In the genomic region with DNA sequence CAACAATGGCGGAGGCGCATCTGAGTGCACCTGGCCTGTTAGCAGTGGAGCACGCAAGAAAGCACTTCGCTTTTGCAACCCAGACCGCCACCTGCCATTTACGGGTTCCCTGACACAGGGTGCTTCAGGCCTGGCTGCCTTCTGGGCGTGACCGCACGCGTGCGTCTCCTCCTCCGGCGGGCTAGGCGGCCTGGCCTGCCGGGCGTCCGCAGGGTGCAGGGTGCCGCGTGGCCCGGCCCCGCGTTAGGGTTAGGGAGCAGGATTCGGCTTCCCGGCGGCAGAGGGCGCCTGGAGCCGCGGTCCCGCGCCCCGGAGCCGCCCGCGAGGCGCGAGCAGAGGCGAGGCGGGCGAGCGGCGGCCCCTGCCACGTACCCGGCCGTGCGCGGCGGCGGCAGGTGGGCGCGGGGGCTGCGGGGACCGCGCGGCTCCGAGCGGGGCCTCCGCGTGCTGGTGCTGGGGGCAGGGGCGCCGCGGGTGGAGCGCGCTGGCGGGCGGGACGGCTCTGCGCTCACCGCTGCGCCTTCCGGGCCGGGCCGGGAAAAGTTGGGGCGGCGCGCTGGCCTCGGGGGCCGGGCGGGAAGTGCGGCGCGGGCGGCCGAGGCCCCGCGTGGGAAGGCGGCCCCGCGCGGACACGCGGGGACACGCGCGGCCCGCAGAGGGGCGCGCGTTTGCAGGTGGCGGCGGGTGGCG, we compare ENCODE assay signal across 8 mouse cellular contexts. TPM values are rescaled to one million over a fixed set of nuclear protein-coding genes. Genes with fewer than 3 reads are reported as not detected.
A peak's percentile ranks its signal among the peaks of the same experiment; 100 is the strongest.
DNase-seq lines count a peak whose midpoint lies in the region; ATAC-seq and TF ChIP-seq lines count a peak whose summit lies in the region.

Gene Smco4, plus strand, starts transcription at position 198 of the 690 bp plus-strand sequence.

- ATAC-seq in hindbrain, embryonic 14.5 days (ENCODE audit: low FRiP score), result peak; percentile 89

- peak; percentile 78 for TF ChIP-seq CTCF in gastrocnemius, adult 2 months (IDR thresholded peaks at IDR 0.05)
- peak; percentile 65 for TF ChIP-seq CTCF in left cerebral cortex, adult 2 months (IDR thresholded peaks at IDR 0.05)

- peak within 1 kb of the TSS; percentile 85 for H3K9ac ChIP-seq in hindbrain, embryonic 14.5 days

- peaks cover 15% of the 10 kb centered on the region for H3K4me1 ChIP-seq in hindbrain, embryonic 14.5 days (replicated peaks; ENCODE audit: control insufficient read depth, insufficient read depth, low read length)
- peaks cover 17% of the 10 kb centered on the region for H3K4me1 ChIP-seq in megakaryocyte, embryonic 14.5 days

- H3K27me3 ChIP-seq in hindbrain, embryonic 14.5 days (ENCODE audit: control insufficient read depth, insufficient read depth, low read length), result no peaks in the 10 kb centered on the region; the same call in 1 of the 2 replicates
- H3K27me3 ChIP-seq in megakaryocyte, embryonic 14.5 days (replicated peaks), result peaks cover 43% of the 10 kb centered on the region

- H3K4me3 ChIP-seq in gastrocnemius, adult 2 months, result peak within 1 kb of the TSS; percentile 95
- H3K4me3 ChIP-seq in hindbrain, embryonic 14.5 days (replicated peaks; ENCODE audit: low read length), result peak within 1 kb of the TSS; percentile 75
- H3K4me3 ChIP-seq in left cerebral cortex, adult 2 months, result peak within 1 kb of the TSS; percentile 65
- H3K4me3 ChIP-seq in megakaryocyte, embryonic 14.5 days (replicated peaks), result peak within 1 kb of the TSS; percentile 94

- 2% methylated on average over 66 of the region's 101 CpGs for WGBS in hindbrain, embryonic 14.5 days

- H3K36me3 ChIP-seq in hindbrain, embryonic 14.5 days (replicated peaks; ENCODE audit: control insufficient read depth, insufficient read depth), result no peaks in the 10 kb centered on the region
- no peaks in the 10 kb centered on the region for H3K36me3 ChIP-seq in megakaryocyte, embryonic 14.5 days (replicated peaks; ENCODE audit: low read length)

- DNase-seq in ZHBTc4 (ENCODE audit: low read depth, low spot score), result peak; percentile 93
- DNase-seq in cerebellum, postnatal 10 days, result peak; percentile 70 to 82
- DNase-seq in gastrocnemius, adult 2 months, result peak; percentile 88
- peak; percentile 74 for DNase-seq in hindbrain, embryonic 14.5 days (ENCODE audit: low spot score)
- peak; percentile 65 to 70 for DNase-seq in left cerebral cortex, adult 2 months (ENCODE audit: extremely low spot score in 1 of 2, low spot score in 2 of 2)
- peak; percentile 68 for DNase-seq in right cerebral cortex, postnatal 25 days
- DNase-seq in urinary bladder, postnatal 4 days (ENCODE audit: low spot score in 2 of 2), result peak; percentile 67 to 77

- H3K9me3 ChIP-seq in hindbrain, embryonic 14.5 days (ENCODE audit: control insufficient read depth, low read length), result no peaks in the 10 kb centered on the region
- no peaks in the 10 kb centered on the region for H3K9me3 ChIP-seq in megakaryocyte, embryonic 14.5 days

- intact Hi-C loops in gastrocnemius, adult 2 months (cut with DNase I), result loop anchor here (5.0 to 10.0 kb wide), 3 partner anchors 56 to 391 kb away; partner anchors contain the start of gene Cep295
- intact Hi-C loops in left cerebral cortex, adult 2 months (cut with DNase I), result loop anchor here (1.0 to 5.0 kb wide), 3 partner anchors 126 to 389 kb away; no protein-coding TSS in a partner anchor

- peak within 1 kb of the TSS; percentile 90 for H3K27ac ChIP-seq in gastrocnemius, adult 2 months
- peak within 1 kb of the TSS; percentile 66 for H3K27ac ChIP-seq in hindbrain, embryonic 14.5 days
- 0 out of 2 replicates have a peak within 1 kb of the TSS, but pooled peaks have one; percentile 8 for H3K27ac ChIP-seq in left cerebral cortex, adult 2 months

- H3K4me2 ChIP-seq in hindbrain, embryonic 14.5 days (replicated peaks), result peak within 1 kb of the TSS; percentile 83

RNA-seq across cellular contexts. Expression of gene Smco4, which starts in this region (rescaled TPM):
- total RNA-seq in gastrocnemius, adult 2 months (2021), result 10 to 100 TPM in 1 of 2 experiments, 1 to 10 TPM in 1; 6.8 to 15.0 TPM
- polyA plus RNA-seq in hindbrain, embryonic 14.5 days (2014; fragmentation: Nextera tagmentation; extraction: Ambion mirVana), result 1.1 and 2.2 TPM in 2 replicates
- 1 to 10 TPM; 3.0 to 4.4 TPM for total RNA-seq in left cerebral cortex, adult 2 months (2021)
- 7.0 and 12.3 TPM in 2 replicates for polyA plus RNA-seq in megakaryocyte, embryonic 14.5 days (2012; ENCODE audit: insufficient read depth, low replicate concordance)

Comparison
In these comparisons a context has a peak if more than half of its experiments do, and no peak if none do; other contexts are left out.
1. Peak in every context shown above with its lines: DNase-seq, ATAC-seq, H3K4me3 ChIP-seq and H3K27ac ChIP-seq.
2. H3K27ac ChIP-seq: peak in every context shown above with its lines; median percentile 90 in gastrocnemius, adult 2 months; 66 in hindbrain, embryonic 14.5 days; 8 in left cerebral cortex, adult 2 months.